Mouse (Mus musculus): Measurements from ENCODE around the gene Inpp5e.
A peak's percentile ranks its signal among the peaks of the same experiment; 100 is the strongest.

The Inpp5e gene

DNA sequence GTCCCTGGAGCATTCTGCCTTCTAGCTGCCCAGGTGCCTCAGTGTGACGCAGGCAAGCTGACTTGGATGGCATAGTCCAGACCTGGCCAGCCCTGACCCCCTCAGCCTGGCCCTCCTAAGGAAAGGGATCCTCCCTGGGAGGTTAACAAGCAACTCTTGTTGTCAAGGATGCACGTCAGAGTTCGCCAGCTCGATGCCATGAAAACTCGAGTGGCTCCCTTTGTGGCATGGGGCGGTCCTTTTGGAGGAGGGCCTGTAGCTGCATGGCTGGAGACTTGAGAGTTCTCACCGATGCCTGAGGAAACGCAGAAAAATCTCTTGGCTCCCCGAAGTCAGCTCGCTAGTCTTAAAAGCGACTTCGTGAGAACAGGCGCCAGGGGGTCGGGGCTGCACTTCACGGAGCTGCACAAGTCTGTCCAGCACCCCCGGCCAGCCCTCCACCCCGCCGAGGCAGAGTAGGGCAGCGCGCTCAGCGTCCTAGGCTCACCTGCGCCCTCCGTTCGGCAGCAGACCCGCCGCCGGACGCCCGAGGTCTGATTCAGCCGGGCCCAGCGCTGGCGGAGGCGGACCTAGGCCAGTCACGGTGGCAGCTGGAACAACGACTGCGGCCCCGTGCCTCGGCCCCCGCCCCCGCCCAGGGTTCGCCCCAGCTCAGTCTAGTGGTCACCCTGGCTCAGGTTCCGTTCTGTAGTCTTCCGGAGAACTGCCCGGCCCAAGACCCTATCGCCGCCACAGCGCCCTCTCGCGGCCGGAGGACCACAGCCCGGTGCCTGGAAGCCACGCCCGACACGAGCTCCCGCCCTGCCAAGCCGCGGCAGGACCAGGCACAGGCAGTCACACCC is at the start of gene Inpp5e:
Inpp5e (minus strand) TSS at position 689 of the 842 bp plus-strand sequence.
- DNase-seq (ENCODE audit: low spot score): peak; percentile 93

DNA sequence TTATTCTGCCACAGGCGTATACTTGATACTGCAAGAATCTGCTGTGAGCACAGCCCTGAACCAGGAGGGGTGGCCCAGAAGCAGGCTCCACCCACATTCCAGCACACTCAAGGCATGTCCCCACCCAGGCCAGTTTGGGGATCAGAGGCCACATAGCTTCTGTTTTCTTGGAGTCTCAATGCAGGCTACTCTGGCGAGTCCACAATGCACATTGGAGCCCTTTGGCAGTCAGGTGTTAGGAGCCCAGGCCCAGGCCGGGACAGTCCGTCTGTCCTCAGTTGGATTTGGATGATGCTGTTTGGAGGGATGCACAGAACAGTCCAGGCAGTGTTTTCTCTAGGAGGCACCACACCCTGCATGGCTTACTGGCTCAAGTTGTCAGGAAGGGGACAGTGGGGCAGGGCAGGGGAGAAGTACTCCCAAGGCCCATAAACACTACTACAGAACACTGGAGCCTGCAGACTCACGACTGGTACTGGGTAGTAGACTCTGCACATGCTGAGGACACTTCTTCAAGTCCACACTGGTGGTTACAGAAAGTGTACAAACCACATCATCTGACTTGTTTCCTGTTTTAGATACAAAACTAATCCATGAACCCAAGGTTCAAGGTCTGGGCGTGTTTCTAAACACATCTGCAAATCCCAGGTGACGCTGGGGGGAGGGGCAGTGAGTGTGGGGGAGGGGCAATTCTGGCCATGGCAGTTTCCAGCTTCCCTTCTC is 49.6 kb upstream of the Inpp5e start:
- no peak for DNase-seq (ENCODE audit: low spot score)

GRCm38 (mm10) chr2:26449121-26450060 is 40.4 kb upstream of the Inpp5e start:
- no peak for DNase-seq (ENCODE audit: low spot score)

DNA sequence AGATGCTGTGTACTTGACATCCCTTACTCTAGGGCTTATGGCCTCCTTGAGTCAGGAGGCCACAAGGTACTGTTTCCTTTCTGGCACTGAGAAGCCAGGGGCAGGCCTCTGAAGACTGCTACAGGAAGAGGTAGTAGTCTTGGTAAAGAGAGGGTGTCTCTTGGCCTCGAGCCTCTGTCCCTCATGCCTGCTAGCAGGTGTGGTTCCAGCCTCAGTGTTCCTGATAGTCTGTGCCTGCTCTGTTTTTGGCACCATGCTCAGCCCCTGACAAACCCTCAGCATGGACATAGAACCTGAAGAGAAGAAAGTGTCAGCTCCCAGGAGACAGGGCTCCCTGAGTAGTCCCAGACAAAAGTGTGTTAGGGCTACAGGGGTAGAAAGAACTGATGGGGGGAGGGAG is 38.4 kb upstream of the Inpp5e start:
- DNase-seq (ENCODE audit: low spot score): no peak

DNA sequence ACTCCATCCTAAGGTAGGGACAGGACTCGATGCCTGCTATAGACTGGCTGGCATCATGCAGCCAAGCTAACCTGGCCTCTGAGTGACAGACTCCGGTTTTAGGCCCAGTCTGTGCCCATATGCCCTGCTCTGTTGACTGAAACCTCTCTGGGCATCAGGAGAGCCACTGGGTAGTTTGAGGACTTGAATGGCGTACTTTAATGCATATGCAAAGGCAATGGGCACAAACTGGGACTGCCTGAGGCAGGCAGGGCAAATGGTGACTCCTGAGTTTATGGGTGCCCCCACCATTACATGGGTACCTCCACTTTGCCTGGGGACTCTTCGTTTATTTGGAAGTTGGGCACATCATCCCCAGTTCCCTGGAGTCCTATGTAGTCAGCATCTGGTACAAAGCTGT is 37.7 kb upstream of the Inpp5e start:
- no peak for DNase-seq (ENCODE audit: low spot score)

DNA sequence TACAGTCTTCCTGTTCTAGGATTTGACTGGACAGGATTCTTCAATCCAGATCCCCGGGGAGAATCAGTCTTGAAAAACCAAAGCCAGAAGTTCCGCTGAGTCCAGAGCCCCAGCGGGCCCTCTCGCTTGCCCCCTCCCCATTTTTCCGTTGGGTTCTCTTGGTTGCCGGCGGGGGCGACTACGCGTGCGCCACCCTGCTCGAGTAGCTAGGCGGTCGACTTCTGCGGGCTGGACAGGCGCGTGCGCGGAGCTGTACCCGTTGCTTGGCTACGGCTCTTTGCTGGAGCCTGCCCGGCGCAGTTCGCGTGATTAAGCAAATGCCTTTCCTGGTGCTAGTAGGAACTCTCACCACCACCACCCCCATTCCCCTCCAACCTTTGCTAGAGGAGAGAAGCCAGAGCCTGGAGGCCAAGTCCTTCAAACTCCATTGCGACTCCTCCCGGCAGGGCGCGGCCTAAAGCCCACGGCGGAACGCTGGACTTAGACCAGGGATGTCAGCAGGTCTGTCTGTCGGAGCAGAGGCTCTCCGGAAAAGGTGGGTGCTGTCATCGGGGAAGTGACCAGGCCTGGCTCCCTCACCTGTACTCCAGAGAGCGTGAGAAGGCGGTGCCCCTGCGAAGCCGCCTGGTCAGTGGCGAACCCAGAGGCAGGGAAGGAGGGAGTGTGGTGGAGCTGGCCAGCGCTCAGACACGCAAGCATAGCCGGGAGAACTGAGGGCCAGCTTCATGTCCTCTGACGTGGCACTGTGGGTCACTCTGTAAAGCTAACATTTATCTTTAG is 36.9 kb upstream of the Inpp5e start:
- peak; percentile 95 for DNase-seq (ENCODE audit: low spot score)

DNA sequence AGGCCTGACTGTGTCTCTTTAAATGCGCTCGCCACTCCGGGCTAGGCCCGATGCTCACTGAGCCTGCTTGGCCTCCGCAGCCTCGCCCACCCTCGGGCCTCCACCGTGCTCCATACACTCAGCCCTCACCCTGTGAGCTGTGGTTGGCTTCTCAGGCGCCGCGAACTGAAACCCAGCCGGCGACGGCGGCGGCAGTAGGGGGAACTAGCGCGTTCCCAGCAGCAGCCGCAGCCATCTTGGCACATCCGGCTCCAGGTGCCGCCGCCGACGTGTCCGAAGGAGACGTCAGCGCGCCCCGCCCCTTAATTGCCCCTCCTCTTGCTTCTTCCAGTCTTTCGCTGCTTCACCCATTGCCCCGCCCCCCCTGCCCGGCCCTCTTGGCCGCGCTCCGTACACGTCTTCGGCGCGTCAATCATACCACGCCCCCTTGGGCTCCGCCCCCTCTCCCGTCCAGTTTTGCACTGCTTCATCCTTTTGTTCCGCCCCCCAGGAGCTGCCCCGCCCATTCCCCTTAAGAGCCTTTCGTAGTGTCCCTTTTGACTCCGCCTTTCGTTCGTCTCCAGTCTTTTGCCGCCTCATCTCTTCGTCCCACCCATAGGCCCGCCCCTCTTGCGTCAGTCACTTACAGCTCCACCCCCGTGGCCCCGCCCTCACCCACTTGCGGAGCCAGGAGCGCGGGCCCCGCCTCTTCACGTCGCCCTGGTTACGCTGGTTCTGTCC is 36.1 kb upstream of the Inpp5e start, which contains the start of gene Sec16a:
Sec16a (minus strand) TSS at position 271 of the 720 bp plus-strand sequence.
- DNase-seq (ENCODE audit: low spot score): peak; percentile 100

- no peak for DNase-seq (ENCODE audit: low spot score)
Observed at GRCm38 (mm10) chr2:26444368-26444767, 35.4 kb upstream of the Inpp5e start.

DNA sequence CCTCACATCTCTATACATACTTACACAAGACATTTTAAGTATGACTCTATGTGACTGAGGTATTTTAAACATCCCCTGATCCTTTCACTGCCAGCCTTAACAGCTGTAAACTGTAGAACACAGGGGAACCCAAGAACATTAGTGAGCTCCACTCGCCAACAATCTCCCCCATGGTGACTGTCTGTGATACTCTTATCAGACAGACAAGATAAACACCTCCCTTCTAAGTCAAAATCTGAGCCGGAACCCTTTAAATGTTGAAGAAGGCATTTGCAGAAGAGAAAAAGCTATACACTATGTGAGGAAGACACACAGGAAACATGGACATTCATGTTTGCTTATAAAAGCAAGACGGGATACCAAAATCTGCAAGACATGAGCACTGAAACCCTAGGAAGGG is 34.9 kb upstream of the Inpp5e start:
- no peak for DNase-seq (ENCODE audit: low spot score)

GRCm38 (mm10) chr2:26442843-26443242 is 33.8 kb upstream of the Inpp5e start:
- no peak for DNase-seq (ENCODE audit: low spot score)

GRCm38 (mm10) chr2:26441688-26442087 is 32.7 kb upstream of the Inpp5e start:
- DNase-seq (ENCODE audit: low spot score): no peak

DNA sequence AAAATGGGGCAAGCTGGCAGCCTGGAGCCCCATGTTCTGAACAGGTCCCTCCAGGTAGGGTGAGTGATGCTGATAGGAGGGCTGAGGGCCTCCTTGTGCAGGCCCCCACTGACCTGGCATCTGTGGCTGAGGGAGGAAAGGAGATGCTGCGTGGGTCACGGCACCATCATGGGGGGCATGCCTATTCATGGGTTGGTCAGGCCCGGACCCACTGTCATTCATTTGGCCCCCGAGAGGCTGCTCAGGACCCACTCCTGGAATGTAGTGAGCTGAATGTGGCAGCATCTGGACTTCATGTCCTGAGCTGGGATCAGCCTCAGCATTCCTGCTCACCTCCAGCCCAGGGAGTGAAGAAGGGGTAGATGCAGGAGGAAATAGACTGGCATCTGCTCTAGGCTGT is 32.3 kb upstream of the Inpp5e start:
- no peak for DNase-seq (ENCODE audit: low spot score)

DNA sequence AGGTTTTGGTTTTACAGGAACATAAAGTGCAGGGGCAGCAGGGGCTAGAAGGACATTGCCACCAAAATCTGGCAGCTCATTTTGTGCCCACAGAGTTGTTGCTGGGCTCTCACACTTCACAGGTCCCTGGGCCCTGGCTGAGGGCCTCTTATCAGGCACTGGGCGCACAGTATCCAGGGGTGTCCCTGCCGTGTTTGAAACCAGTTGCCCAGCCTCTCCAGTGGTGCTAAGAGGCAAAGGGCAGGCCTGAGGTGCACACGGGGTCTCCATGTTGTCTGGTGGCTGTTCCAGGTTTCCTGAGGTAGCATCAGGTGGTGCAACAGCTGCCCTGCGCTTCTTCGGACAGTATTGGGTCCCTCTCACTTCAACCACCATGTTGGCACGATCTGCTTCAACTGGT is 30.7 kb upstream of the Inpp5e start:
- no peak for DNase-seq (ENCODE audit: low spot score)

- no peak for DNase-seq (ENCODE audit: low spot score)
Observed at GRCm38 (mm10) chr2:26438373-26438772, 29.4 kb upstream of the Inpp5e start.

- no peak for DNase-seq (ENCODE audit: low spot score)
Observed at GRCm38 (mm10) chr2:26437221-26437620, 28.2 kb upstream of the Inpp5e start.

- DNase-seq (ENCODE audit: low spot score): no peak
Observed at GRCm38 (mm10) chr2:26434791-26435572, 26.0 kb upstream of the Inpp5e start.

GRCm38 (mm10) chr2:26429851-26430250 is 20.8 kb upstream of the Inpp5e start:
- no peak for DNase-seq (ENCODE audit: low spot score)

GRCm38 (mm10) chr2:26424541-26424940 is 15.5 kb upstream of the Inpp5e start:
- DNase-seq (ENCODE audit: low spot score): no peak

- DNase-seq (ENCODE audit: low spot score): no peak
Observed at GRCm38 (mm10) chr2:26423086-26423485, 14.1 kb upstream of the Inpp5e start.

DNA sequence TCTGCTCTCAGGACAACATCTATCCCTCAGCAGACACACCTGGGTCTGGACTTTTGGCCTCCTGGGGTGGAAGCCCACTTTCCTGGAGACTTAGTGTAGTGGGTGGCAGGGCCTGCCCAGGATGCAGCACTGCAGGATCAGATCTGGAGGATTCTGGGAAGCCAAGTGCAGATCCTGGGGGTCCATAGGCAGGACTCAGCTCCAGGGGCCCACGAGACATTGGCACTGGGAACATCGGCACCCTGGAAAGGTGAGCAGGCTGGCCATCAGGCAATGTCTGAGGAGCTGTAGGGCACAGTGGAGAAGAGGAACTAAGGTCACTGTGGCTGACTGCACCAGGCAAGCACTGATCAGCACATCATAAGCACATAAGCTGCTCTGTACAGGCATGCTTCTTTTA is 13.0 kb upstream of the Inpp5e start:
- DNase-seq (ENCODE audit: low spot score): no peak
